Mouse (Mus musculus) induced T-regulatory cell, adult 2 months (primary cell): ENCODE data around the gene Golga5.

Source experiments
- DNase-seq: peaks from one replicate; pipeline ENCODE4 v3.0.0-alpha.2; 2012; ENCODE audit warnings: low read depth

Golga5 gene

DNA sequence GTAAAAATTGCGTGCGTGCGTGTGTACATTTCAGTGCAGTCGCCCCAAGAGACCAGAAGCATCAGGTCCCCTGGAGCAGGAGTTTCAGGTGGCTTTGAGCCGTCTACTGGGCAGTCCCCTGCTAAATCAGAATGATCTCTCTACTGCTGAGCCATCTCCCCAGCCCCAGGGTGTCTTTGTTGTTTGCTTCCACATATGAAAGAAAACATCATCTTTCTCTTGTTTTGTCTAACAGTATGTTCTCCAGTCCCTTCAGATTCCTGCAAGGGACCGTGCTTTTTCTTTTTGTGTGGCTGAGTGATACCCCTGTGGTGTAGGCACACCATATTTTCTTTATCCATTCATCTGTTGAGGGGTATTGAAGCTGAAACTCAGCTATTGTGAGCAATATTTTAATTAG is 45.8 kb downstream of the Golga5 start:
- no peak for DNase-seq

DNA sequence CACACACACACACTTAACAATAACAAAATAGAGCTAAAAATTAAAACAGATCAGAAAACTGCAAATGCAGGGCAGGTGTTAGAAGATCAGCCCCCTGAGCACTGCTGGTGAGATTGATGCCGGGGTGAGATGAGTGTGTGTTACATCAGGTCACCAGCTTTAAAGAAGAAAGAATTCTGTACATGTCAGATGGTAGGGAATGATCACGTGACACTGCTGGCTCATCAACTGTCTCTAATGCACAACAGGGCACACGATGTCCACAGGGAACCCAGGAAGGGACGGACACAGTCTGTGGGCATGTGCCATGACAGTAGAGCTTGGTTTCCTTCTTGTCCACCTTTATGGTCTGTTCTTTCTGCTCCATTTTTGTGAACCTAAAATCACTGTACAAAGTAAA is 47.2 kb downstream of the Golga5 start:
- DNase-seq, result no peak

DNA sequence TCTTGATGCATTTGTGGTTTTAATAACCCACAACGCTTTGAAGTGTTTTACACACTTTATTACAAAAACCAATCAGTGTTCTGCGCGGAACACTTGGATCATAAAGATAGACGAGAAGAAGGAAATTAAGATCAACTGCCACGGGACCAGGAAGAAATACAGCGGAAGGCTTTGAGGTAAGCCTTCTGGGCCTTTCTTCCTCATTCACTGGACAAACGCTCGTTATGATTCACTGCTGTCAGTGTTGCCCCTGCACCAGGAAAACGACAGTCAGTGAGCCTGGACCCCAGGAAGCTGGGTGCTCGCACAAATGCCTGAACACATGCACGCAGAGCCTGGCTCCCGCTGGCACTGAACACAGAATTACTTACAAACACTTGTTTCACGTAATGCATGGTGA is 48.7 kb downstream of the Golga5 start:
- no peak for DNase-seq

DNA sequence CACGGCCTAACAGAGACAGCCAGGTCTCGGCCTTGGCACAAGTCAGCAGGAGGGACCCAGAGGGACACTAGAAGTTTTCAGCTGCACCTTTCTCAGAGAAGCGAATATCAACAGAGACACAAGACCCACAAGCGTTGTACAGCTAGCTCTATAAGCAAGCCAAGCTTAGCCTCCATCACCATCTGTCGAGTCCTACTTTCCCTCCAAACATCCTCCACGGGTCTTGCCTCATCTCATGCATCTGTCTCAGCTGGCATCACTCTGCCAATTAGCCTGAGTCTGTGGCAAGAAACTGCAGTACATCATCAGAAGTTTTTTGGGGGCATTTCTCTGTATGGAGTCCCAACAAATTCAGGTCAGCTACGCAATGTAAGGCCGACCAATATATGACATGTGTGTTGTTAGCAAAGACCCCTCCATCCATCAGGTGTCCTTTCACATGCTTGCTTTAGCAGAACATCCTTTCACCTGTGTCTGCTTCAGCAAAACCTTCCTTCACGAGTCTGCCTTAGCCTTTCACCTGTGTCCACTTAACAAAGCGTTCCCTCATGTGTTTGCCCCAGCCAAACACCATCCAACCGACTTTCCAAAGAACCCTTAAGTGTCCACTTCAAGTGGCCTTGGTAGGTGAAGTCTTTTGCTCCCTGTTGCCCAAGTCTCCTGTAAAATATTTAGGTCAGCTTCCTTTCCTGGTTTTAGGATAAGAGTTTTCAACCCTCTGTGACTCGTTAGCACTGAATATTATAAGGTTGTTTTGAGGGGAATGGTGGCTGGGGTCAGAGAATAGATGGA is 51.2 kb downstream of the Golga5 start:
- no peak for DNase-seq

DNA sequence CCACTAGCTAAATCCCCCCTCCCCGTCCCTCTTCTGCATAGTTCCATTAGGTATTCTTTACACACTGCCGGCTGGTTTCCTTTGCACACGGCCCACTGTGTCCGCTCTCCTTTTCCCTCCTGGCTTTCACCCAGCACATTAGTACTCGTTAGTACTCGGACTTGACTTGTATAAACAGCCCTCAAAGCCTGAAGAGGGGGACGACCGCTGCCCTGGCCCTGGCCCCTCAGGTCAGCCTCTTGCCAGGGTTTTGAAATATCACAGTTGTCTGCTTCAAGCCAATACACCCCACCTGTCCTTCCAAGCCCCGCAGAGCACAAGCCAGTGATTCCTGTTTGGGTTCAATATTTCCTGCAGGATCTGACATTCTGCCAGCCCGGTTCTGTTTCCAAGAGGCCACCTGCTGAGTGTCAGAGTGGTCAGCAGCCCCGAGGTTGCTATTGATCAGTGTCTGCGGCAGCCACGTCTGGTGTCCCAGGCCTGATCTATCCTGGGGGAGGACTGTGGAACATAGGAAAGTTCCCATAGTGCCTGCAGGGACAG is 52.9 kb downstream of the Golga5 start:
- DNase-seq, result no peak

DNA sequence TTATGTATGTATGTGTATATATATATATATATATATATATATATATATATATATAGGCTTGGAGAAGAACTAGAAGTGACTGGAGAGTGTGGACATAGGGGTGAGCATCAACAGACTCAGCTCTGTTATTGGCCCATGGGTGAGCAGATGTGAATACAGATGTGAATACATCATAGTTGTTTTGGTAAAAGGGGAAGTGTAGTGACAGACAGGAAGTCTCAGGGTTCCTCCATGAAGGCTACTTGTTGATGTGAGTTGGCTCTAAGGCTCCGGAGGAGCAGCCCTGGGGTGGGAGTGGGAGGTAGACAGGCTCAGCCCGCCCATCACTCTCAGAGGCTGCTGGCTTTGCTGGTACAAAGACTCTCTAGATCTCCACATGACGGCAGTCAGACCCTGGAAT is 55.3 kb downstream of the Golga5 start:
- DNase-seq, result no peak

DNA sequence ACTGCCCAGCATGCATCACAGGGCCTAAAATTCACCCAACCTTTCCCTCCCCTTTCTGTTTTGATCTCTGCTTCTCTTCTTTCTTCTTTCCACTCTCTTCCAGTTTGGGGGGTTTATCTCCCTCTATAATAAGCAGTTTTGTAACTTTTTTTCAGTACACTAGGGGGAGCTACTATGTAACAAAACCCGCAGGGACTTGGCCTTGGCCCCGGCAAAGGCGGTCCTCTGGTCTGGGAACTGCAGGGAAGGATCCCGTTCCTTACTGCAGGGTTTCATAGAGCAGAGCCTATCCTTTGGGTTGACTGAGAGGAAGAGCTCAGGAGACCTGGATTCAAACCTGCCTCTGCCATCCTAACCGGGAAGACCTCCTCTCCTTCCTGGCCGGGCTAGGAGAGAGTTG is 55.8 kb downstream of the Golga5 start:
- DNase-seq, result peak; percentile 44

DNA sequence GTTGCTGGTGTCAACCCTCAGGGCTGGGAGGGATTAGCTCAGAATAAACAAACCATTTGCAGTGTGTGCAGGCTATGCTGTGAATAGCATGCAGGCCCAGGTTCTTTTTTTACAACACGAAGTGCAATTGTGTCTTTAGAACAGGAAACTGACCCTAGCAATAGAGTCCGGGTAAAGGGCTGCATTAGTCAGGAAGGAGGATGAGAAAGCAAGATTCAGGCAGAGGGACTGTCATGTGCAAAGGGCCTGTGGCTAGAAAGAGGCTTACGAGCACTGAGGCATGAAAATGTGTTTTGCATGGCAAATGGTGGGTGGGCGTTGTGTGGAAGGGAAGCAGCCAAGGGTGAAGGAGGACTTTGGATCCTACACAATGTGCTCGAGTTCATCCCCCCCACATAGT is 59.1 kb downstream of the Golga5 start:
- no peak for DNase-seq

DNA sequence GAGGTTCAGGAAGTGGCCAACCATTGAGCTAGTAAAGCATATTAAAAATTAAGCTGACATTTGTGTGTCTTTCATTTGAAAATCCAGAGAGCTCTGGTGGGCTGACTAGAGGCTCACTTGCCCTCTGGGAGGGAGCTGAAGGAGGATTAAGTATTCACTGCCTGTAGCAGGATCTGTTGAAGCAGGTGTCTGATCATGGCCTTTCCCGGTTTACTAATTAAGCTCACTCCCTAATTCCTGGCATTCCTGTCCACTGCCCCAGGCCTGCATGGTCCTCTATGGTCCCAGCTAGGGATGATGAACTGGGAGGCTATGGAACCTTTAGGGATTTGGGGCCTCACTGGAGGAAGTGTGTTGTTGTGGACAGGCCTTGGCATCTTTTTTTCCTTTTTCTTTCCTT is 66.9 kb downstream of the Golga5 start:
- no peak for DNase-seq

DNA sequence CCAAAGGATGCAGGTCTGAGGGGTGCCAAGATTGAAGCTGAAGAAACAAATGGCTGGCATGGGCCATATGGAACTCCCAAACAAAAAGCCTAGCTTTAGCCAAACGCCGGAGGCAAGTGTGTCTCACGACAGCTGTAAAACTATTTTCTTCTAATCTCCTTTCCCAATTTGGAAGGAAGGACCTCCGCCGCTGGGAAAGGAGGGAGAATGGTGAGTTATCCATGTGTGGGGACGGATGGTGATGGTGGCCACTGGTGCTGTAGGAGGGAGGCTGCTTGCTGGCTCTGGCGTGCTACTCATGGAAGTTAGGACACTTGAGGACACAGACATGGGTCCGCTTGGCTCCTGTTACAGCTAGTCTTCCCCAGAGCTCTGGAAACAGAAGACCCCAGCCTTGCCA is 71.3 kb downstream of the Golga5 start:
- no peak for DNase-seq

DNA sequence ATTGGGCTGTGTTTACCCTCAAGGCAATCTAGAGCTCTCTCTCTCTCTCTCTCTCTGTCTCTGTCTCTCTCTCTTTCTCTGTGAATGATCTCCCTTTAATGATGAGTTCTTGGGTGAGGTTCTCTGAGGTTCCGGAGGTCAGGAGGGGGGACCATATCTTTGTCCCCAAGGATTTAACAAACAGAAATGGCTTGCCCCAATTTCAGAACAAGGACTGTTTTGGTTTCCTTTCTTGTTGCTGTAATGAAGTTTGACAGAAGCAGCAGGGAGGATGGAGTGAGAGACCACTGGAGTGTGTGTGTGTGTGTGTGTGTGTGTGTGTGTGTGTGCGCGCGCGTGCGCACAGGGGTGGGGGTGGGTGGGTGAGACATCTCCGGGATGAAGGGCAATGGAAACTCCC is 72.2 kb downstream of the Golga5 start:
- no peak for DNase-seq

DNA sequence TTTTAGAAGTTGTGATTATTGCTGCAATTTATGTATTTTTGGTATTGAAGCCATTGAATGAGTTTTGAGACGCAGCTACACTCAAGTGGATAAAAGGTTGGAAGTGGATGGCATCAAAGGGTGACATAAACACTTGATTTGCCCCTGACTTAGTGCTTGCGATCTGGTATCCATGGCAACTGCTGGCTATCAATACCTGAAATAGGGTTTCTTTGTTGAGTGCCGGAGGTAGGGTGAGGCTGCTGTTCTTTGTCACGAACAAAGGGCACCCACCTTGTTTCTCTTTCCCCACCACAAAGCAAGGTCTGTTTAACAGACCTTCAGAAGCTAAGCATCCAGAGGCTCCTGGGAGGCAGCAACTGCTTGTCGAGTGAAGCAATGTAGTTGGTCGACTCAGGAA is 76.2 kb downstream of the Golga5 start:
- no peak for DNase-seq
